Comparison of ENCODE assay signal across 19 mouse cellular contexts in the genomic region with DNA sequence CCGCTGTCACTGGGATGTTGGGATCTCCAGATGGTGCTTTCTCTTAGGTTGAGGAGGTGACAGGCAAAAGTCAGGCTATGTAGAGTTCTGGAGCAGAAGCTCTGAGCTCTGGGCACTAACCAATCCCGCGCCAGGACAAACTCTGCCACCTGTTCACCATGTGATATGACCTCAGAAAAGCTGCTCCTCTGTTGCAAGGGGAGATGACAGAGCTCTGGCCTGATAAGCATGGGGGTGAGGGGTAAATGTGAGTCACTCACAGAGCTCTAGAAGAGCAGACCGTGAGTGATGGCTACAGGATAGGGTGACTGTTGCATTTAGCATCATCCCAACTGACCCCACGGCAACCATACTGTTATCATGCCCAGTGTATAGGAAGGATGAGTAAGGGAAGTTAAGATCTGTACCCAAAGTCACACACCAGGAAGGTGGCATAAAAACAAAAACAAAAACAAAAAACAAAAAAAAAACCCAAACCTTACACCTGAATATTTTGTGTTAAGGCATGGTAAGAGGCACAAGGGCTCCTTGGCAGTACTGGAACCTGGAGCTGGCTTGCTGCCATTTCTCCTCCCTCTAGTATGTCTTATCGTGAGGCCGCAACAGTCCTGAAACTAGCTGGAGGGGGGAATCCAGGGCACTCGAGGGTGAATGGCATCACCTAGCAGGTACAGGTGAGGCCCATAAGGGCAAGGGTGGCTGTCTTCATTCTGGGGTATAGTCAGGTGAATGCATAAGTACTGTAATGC.
DNase-seq lines count a peak whose midpoint lies in the region; ATAC-seq and TF ChIP-seq lines count a peak whose summit lies in the region.
"Had no signal": no experiment of that assay in that cellular context is flagged by ENCODE, and none has a peak within 500 bp of the region (broad histone marks: within the 10 kb centered on the region; RNA-seq: fewer than 3 reads in every experiment).

No protein-coding gene starts in this region.

- TF ChIP-seq POLR2A in cerebellum, adult 2 months (IDR thresholded peaks at IDR 0.05; ENCODE audit: borderline replicate concordance, insufficient read depth, low read length), result no peak

- no peaks in the 10 kb centered on the region for H3K27me3 ChIP-seq in cerebellum, adult 2 months (ENCODE audit: control insufficient read depth, insufficient read depth, low read length)
- H3K27me3 ChIP-seq in lung, embryonic 15.5 days, result no peaks in the 10 kb centered on the region
- H3K27me3 ChIP-seq: hindbrain, embryonic 12.5 days; intestine, embryonic 15.5 days; limb, embryonic 15.5 days; neural tube, embryonic 15.5 days had no signal

- H3K27ac ChIP-seq in cerebellum, adult 2 months (ENCODE audit: insufficient read depth, low read length), result no peak overlapping the region
- no peak overlapping the region for H3K27ac ChIP-seq in lung, embryonic 15.5 days
- H3K27ac ChIP-seq: heart, embryonic 10.5 days; hindbrain, embryonic 12.5 days; intestine, embryonic 15.5 days; limb, embryonic 15.5 days; midbrain, embryonic 12.5 days; neural tube, embryonic 15.5 days had no signal

- no peaks in the 10 kb centered on the region for H3K36me3 ChIP-seq in lung, embryonic 15.5 days
- H3K36me3 ChIP-seq: intestine, embryonic 15.5 days; neural tube, embryonic 15.5 days had no signal

- no peaks in the 10 kb centered on the region for H3K4me1 ChIP-seq in cerebellum, adult 2 months (ENCODE audit: control insufficient read depth, insufficient read depth, low read length)
- H3K4me1 ChIP-seq in lung, embryonic 15.5 days, result no peaks in the 10 kb centered on the region
- H3K4me1 ChIP-seq: hindbrain, embryonic 12.5 days; intestine, embryonic 15.5 days; neural tube, embryonic 15.5 days had no signal

- ATAC-seq in lung, embryonic 15.5 days (ENCODE audit: borderline replicate concordance, extremely low read depth, low FRiP score, low TSS enrichment), result peak; percentile 25; the same call in 1 of the 2 replicates
- peak; percentile 61 for ATAC-seq in erythroid progenitor cell, adult 5-6 weeks (replicated peaks; ENCODE audit: low FRiP score, poor library complexity, severe bottlenecking)
- ATAC-seq: intestine, embryonic 15.5 days had no signal

- no peak overlapping the region for H3K4me2 ChIP-seq in lung, embryonic 15.5 days
- H3K4me2 ChIP-seq: hindbrain, embryonic 12.5 days; intestine, embryonic 15.5 days; limb, embryonic 15.5 days; midbrain, embryonic 12.5 days; neural tube, embryonic 15.5 days had no signal

- no peak overlapping the region for H3K9ac ChIP-seq in lung, embryonic 15.5 days
- H3K9ac ChIP-seq: hindbrain, embryonic 12.5 days; intestine, embryonic 15.5 days; limb, embryonic 15.5 days; midbrain, embryonic 12.5 days; neural tube, embryonic 15.5 days had no signal

- H3K9me3 ChIP-seq in lung, embryonic 15.5 days, result no peaks in the 10 kb centered on the region
- H3K9me3 ChIP-seq: heart, embryonic 10.5 days; hindbrain, embryonic 12.5 days; intestine, embryonic 15.5 days; limb, embryonic 15.5 days; midbrain, embryonic 12.5 days; neural tube, embryonic 15.5 days had no signal

- no peak for TF ChIP-seq CTCF in cerebellum, adult 2 months (IDR thresholded peaks at IDR 0.05; ENCODE audit: borderline replicate concordance, insufficient read depth, low read depth, low read length)

- DNase-seq in cerebellum, postnatal 10 days, result peak; percentile 44 to 46
- DNase-seq in cerebellum, adult 2 months, result no peak
- DNase-seq in lung, postnatal 25 days (ENCODE audit: low spot score), result no peak
- DNase-seq in MEL-GATA-1-ER (ENCODE audit: extremely low read depth, low read depth), result peak; percentile 75
- no peak for DNase-seq in frontal cortex, adult 2 months (ENCODE audit: extremely low spot score in 1 of 2, low spot score in 1 of 2)
- DNase-seq in urinary bladder, postnatal 10 days (ENCODE audit: low spot score), result no peak
- DNase-seq: cerebellum, adult 18-20 months; heart, postnatal 10 days; kidney, postnatal 4 days; lung, postnatal 4 days; thymus, adult 2 months had no signal

- WGBS in cerebellum, adult 2 months, result 83% methylated on average over 8 of the region's 8 CpGs
- 75% methylated on average over 8 of the region's 8 CpGs for WGBS in lung, embryonic 15.5 days

- H3K4me3 ChIP-seq in cerebellum, adult 2 months (replicated peaks; ENCODE audit: insufficient read depth, low read depth, low read length), result no peak overlapping the region
- H3K4me3 ChIP-seq in lung, embryonic 15.5 days, result no peak overlapping the region
- H3K4me3 ChIP-seq: heart, embryonic 10.5 days; hindbrain, embryonic 12.5 days; intestine, embryonic 15.5 days; limb, embryonic 15.5 days; midbrain, embryonic 12.5 days; neural tube, embryonic 15.5 days had no signal

Comparison
In these comparisons a context has a peak if more than half of its experiments do, and no peak if none do; other contexts are left out.
1. DNase-seq: peak in cerebellum, postnatal 10 days (2 of 2) and MEL-GATA-1-ER (single experiment); none in cerebellum, adult 2 months (0 of 2), lung, postnatal 25 days (single experiment), frontal cortex, adult 2 months (0 of 2) and urinary bladder, postnatal 10 days (single experiment).